Comparison of ENCODE assay signal across 18 mouse cellular contexts in the genomic region with DNA sequence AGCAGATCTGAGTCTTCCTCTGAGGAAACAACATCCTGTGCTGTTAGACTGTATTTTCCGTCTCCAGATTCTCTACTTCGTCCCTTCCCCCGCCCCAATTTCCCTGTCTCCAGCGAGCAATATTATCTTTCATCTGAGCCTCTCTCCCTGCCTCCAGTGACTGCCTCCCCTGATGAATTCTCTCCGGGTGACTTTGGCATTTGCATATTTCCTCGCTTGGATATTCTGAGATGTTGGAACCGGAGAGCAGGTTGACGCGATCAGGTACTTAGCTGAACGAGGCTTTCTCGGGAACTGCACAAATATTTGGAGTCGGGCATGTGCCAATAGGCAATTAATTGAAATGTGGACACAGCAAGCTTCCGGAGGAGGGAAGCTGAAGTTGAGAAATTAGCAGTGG.
A peak's percentile ranks its signal among the peaks of the same experiment; 100 is the strongest.
DNase-seq lines count a peak whose midpoint lies in the region; ATAC-seq lines count a peak whose summit lies in the region.
"Had no signal": no experiment of that assay in that cellular context is flagged by ENCODE, and none has a peak within 500 bp of the region (broad histone marks: within the 10 kb centered on the region; RNA-seq: fewer than 3 reads in every experiment).

No protein-coding gene starts in this region.

- intact Hi-C loops in left cerebral cortex, postnatal 14 days (cut with DNase I): no loop called here

- H3K4me1 ChIP-seq in hindbrain, embryonic 13.5 days (replicated peaks): peaks cover 37% of the 10 kb centered on the region
- peaks cover 28% of the 10 kb centered on the region for H3K4me1 ChIP-seq in hindbrain, embryonic 10.5 days (replicated peaks)
- H3K4me1 ChIP-seq in midbrain, embryonic 14.5 days (ENCODE audit: control insufficient read depth, insufficient read depth, low read length): peaks cover 25% of the 10 kb centered on the region
- peaks cover 26% of the 10 kb centered on the region for H3K4me1 ChIP-seq in midbrain, embryonic 10.5 days
- peaks cover 21% of the 10 kb centered on the region for H3K4me1 ChIP-seq in hindbrain, embryonic 14.5 days (replicated peaks; ENCODE audit: control insufficient read depth, insufficient read depth, low read length)
- H3K4me1 ChIP-seq: liver, embryonic 13.5 days had no signal

- H3K36me3 ChIP-seq in hindbrain, embryonic 13.5 days: no peaks in the 10 kb centered on the region
- no peaks in the 10 kb centered on the region for H3K36me3 ChIP-seq in hindbrain, embryonic 10.5 days
- no peaks in the 10 kb centered on the region for H3K36me3 ChIP-seq in midbrain, embryonic 14.5 days (ENCODE audit: control insufficient read depth, insufficient read depth, low read length)
- H3K36me3 ChIP-seq in midbrain, embryonic 10.5 days: no peaks in the 10 kb centered on the region
- H3K36me3 ChIP-seq in hindbrain, embryonic 14.5 days (replicated peaks; ENCODE audit: control insufficient read depth, insufficient read depth): no peaks in the 10 kb centered on the region
- H3K36me3 ChIP-seq: forebrain, embryonic 12.5 days; liver, embryonic 13.5 days had no signal

- no peak for ATAC-seq in hindbrain, embryonic 13.5 days (ENCODE audit: low FRiP score)
- ATAC-seq in midbrain, embryonic 14.5 days (ENCODE audit: low FRiP score, low TSS enrichment): no peak
- ATAC-seq in hindbrain, embryonic 14.5 days (ENCODE audit: low FRiP score): no peak

- H3K27me3 ChIP-seq in hindbrain, embryonic 13.5 days: peaks cover 14% of the 10 kb centered on the region; the same call in 1 of the 2 replicates
- H3K27me3 ChIP-seq in hindbrain, embryonic 10.5 days (ENCODE audit: insufficient read depth, poor library complexity, severe bottlenecking): peaks cover 21% of the 10 kb centered on the region
- H3K27me3 ChIP-seq in midbrain, embryonic 14.5 days (ENCODE audit: control insufficient read depth, insufficient read depth, low read length): no peaks in the 10 kb centered on the region
- peaks cover 35% of the 10 kb centered on the region for H3K27me3 ChIP-seq in midbrain, embryonic 10.5 days (ENCODE audit: low read depth, poor library complexity, severe bottlenecking)
- 0 out of 2 replicates have a peak, but pooled peaks cover 4% of the 10 kb centered on the region for H3K27me3 ChIP-seq in hindbrain, embryonic 14.5 days (ENCODE audit: control insufficient read depth, insufficient read depth, low read length)

- H3K4me3 ChIP-seq in hindbrain, embryonic 13.5 days: no peak overlapping the region
- no peak overlapping the region for H3K4me3 ChIP-seq in hindbrain, embryonic 10.5 days
- H3K4me3 ChIP-seq in midbrain, embryonic 14.5 days (replicated peaks; ENCODE audit: low read depth, low read length): no peak overlapping the region
- no peak overlapping the region for H3K4me3 ChIP-seq in midbrain, embryonic 10.5 days
- H3K4me3 ChIP-seq in hindbrain, embryonic 14.5 days (replicated peaks; ENCODE audit: low read length): no peak overlapping the region
- H3K4me3 ChIP-seq: forebrain, embryonic 12.5 days; left cerebral cortex, adult 2 months; liver, embryonic 13.5 days had no signal

- no peaks in the 10 kb centered on the region for H3K9me3 ChIP-seq in hindbrain, embryonic 13.5 days
- H3K9me3 ChIP-seq in hindbrain, embryonic 10.5 days: no peaks in the 10 kb centered on the region
- no peaks in the 10 kb centered on the region for H3K9me3 ChIP-seq in midbrain, embryonic 14.5 days (ENCODE audit: control insufficient read depth, low read length)
- H3K9me3 ChIP-seq in midbrain, embryonic 10.5 days (replicated peaks): no peaks in the 10 kb centered on the region
- no peaks in the 10 kb centered on the region for H3K9me3 ChIP-seq in hindbrain, embryonic 14.5 days (ENCODE audit: control insufficient read depth, low read length)
- H3K9me3 ChIP-seq: forebrain, embryonic 12.5 days; liver, embryonic 13.5 days had no signal

- 0 out of 2 replicates have a peak overlapping the region, but pooled peaks have one; percentile 37 for H3K27ac ChIP-seq in hindbrain, embryonic 13.5 days
- no peak overlapping the region for H3K27ac ChIP-seq in hindbrain, embryonic 10.5 days
- no peak overlapping the region for H3K27ac ChIP-seq in midbrain, embryonic 14.5 days (replicated peaks; ENCODE audit: low read depth, low read length)
- H3K27ac ChIP-seq in midbrain, embryonic 10.5 days (replicated peaks): no peak overlapping the region
- no peak overlapping the region for H3K27ac ChIP-seq in hindbrain, embryonic 14.5 days
- H3K27ac ChIP-seq: forebrain, embryonic 12.5 days; left cerebral cortex, adult 2 months; liver, embryonic 13.5 days had no signal

- 31% methylated on average over 13 of the region's 13 CpGs for WGBS in hindbrain, embryonic 13.5 days
- WGBS in hindbrain, embryonic 10.5 days: 48% methylated on average over 13 of the region's 13 CpGs
- WGBS in midbrain, embryonic 14.5 days: 28% methylated on average over 13 of the region's 13 CpGs
- 61% methylated on average over 13 of the region's 13 CpGs for WGBS in midbrain, embryonic 10.5 days
- WGBS in hindbrain, embryonic 14.5 days: 23% methylated on average over 13 of the region's 13 CpGs

- DNase-seq in hindbrain, embryonic 10.5 days (ENCODE audit: low spot score): no peak
- DNase-seq in midbrain, embryonic 14.5 days: peak; percentile 54
- no peak for DNase-seq in midbrain, embryonic 10.5 days (ENCODE audit: low spot score)
- no peak for DNase-seq in hindbrain, embryonic 14.5 days (ENCODE audit: low spot score)
- DNase-seq in left cerebral cortex, postnatal 14 days (ENCODE audit: low spot score in 2 of 2): no peak
- no peak for DNase-seq in spleen, postnatal 10 days (ENCODE audit: low spot score in 2 of 2)
- DNase-seq: adrenal gland, adult 8-10 months; B cell, adult 2 months; cerebellum, adult 18-20 months; heart, postnatal 14 days; kidney, postnatal 25 days; liver, embryonic 13.5 days; lung, postnatal 14 days; thymus, postnatal 14 days had no signal

- no peak overlapping the region for H3K9ac ChIP-seq in hindbrain, embryonic 13.5 days
- H3K9ac ChIP-seq in midbrain, embryonic 14.5 days (replicated peaks; ENCODE audit: low read length): no peak overlapping the region
- no peak overlapping the region for H3K9ac ChIP-seq in hindbrain, embryonic 14.5 days
- H3K9ac ChIP-seq: forebrain, embryonic 12.5 days; liver, embryonic 13.5 days had no signal

- peak overlapping the region; percentile 26 for H3K4me2 ChIP-seq in hindbrain, embryonic 13.5 days
- no peak overlapping the region for H3K4me2 ChIP-seq in midbrain, embryonic 14.5 days (ENCODE audit: low read length)
- peak overlapping the region; percentile 2; the same call in 1 of the 2 replicates for H3K4me2 ChIP-seq in hindbrain, embryonic 14.5 days (replicated peaks)
- H3K4me2 ChIP-seq: forebrain, embryonic 12.5 days; heart, embryonic 11.5 days; liver, embryonic 13.5 days had no signal
